Comparison of ENCODE assay signal across 16 mouse cellular contexts in the genomic region with DNA sequence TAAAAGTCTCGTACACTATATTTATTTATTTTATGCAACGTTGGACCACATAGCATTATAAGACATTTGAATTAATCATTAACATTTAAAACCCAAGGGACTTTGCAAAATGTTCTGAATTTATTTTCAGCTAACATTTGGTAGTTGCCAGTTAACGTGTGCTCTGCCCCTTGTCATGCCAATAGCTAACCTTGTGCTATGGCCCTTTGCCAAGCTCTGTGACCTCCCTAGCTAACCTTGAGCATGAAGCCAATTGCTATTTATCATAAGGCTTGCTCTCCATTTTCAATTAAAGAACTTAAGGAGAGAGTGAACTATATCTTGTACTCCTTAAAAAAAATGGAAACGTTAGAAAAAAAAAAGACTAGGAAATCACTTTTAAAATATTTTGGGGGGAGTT. TPM values are rescaled to one million over a fixed set of nuclear protein-coding genes. Genes with fewer than 3 reads are reported as not detected.
A peak's percentile ranks its signal among the peaks of the same experiment; 100 is the strongest.
DNase-seq lines count a peak whose midpoint lies in the region; ATAC-seq and TF ChIP-seq lines count a peak whose summit lies in the region.
"Had no signal": no experiment of that assay in that cellular context is flagged by ENCODE, and none has a peak within 500 bp of the region (broad histone marks: within the 10 kb centered on the region; RNA-seq: fewer than 3 reads in every experiment).

No protein-coding gene starts in this region.

- no peaks in the 10 kb centered on the region for H3K9me3 ChIP-seq in heart, embryonic 12.5 days (replicated peaks)
- no peaks in the 10 kb centered on the region for H3K9me3 ChIP-seq in forebrain, embryonic 13.5 days (replicated peaks)
- H3K9me3 ChIP-seq: limb, embryonic 10.5 days; liver, embryonic 13.5 days; lung, embryonic 15.5 days had no signal

- 75% methylated on average over 4 of the region's 4 CpGs for WGBS in heart, embryonic 12.5 days
- 34% methylated on average over 4 of the region's 4 CpGs for WGBS in liver, adult 2 months
- WGBS in forebrain, embryonic 13.5 days = 91% methylated on average over 4 of the region's 4 CpGs

- no peak for TF ChIP-seq CTCF in liver, adult 2 months (IDR thresholded peaks at IDR 0.05; ENCODE audit: low read depth, low read length)

- TF ChIP-seq POLR2A in liver, adult 2 months (IDR thresholded peaks at IDR 0.05; ENCODE audit: extremely low read depth, insufficient read depth, low read length) = no peak

- peak; percentile 46 to 48 for DNase-seq in heart, postnatal 10 days
- peak; percentile 47 for DNase-seq in liver, adult 2 months (ENCODE audit: extremely low read depth, low read depth, low spot score)
- DNase-seq in liver = no peak
- DNase-seq in adrenal gland, postnatal 36 days = peak; percentile 85 to 88
- DNase-seq in cerebellum, postnatal 25 days = no peak
- DNase-seq: forebrain, postnatal 0 days; liver, embryonic 13.5 days; thymus, postnatal 4 days had no signal

- H3K9ac ChIP-seq in heart, embryonic 12.5 days = no peak overlapping the region
- H3K9ac ChIP-seq in liver, adult 2 months (ENCODE audit: low read depth, low read length) = no peak overlapping the region
- no peak overlapping the region for H3K9ac ChIP-seq in forebrain, embryonic 13.5 days
- H3K9ac ChIP-seq: forebrain, postnatal 0 days; liver, embryonic 13.5 days; lung, embryonic 15.5 days had no signal

- no peak overlapping the region for H3K27ac ChIP-seq in heart, embryonic 12.5 days (ENCODE audit: poor library complexity, severe bottlenecking)
- H3K27ac ChIP-seq in liver, adult 2 months (replicated peaks; ENCODE audit: insufficient read depth, low read depth, low read length) = no peak overlapping the region
- H3K27ac ChIP-seq in forebrain, embryonic 13.5 days = no peak overlapping the region
- H3K27ac ChIP-seq: limb, embryonic 10.5 days; liver, embryonic 13.5 days; lung, embryonic 15.5 days; macrophage had no signal

- H3K4me1 ChIP-seq in heart, embryonic 12.5 days (replicated peaks) = no peaks in the 10 kb centered on the region
- H3K4me1 ChIP-seq in liver, adult 2 months (ENCODE audit: control insufficient read depth, insufficient read depth, low read length) = no peaks in the 10 kb centered on the region; the same call in 1 of the 2 replicates
- H3K4me1 ChIP-seq in forebrain, embryonic 13.5 days = no peaks in the 10 kb centered on the region
- H3K4me1 ChIP-seq: limb, embryonic 10.5 days; liver, embryonic 13.5 days; lung, embryonic 15.5 days had no signal

- H3K79me2 ChIP-seq in liver, adult 2 months (ENCODE audit: control insufficient read depth, insufficient read depth, low read length) = no peaks in the 10 kb centered on the region

- H3K4me2 ChIP-seq in heart, embryonic 12.5 days = no peak overlapping the region
- no peak overlapping the region for H3K4me2 ChIP-seq in forebrain, embryonic 13.5 days
- H3K4me2 ChIP-seq: liver, embryonic 13.5 days; lung, embryonic 15.5 days; midbrain, embryonic 11.5 days had no signal

- H3K27me3 ChIP-seq in heart, embryonic 12.5 days (replicated peaks) = no peaks in the 10 kb centered on the region
- no peaks in the 10 kb centered on the region for H3K27me3 ChIP-seq in liver, adult 2 months (ENCODE audit: control insufficient read depth, insufficient read depth, low read length)
- no peaks in the 10 kb centered on the region for H3K27me3 ChIP-seq in forebrain, embryonic 13.5 days
- H3K27me3 ChIP-seq: liver, embryonic 13.5 days; lung, embryonic 15.5 days had no signal

- no peaks in the 10 kb centered on the region for H3K36me3 ChIP-seq in heart, embryonic 12.5 days
- no peaks in the 10 kb centered on the region for H3K36me3 ChIP-seq in liver, adult 2 months (ENCODE audit: control insufficient read depth, insufficient read depth, low read length)
- no peaks in the 10 kb centered on the region for H3K36me3 ChIP-seq in forebrain, embryonic 13.5 days (ENCODE audit: poor library complexity, severe bottlenecking)
- H3K36me3 ChIP-seq: limb, embryonic 10.5 days; liver, embryonic 13.5 days; lung, embryonic 15.5 days had no signal

- intact Hi-C loops in heart, postnatal 10 days (cut with DNase I) = no loop called here

- ATAC-seq in heart, embryonic 12.5 days (ENCODE audit: insufficient number of reproducible peaks, low FRiP score) = no peak
- ATAC-seq in forebrain, embryonic 13.5 days = no peak
- ATAC-seq: forebrain, postnatal 0 days had no signal

- no peak overlapping the region for H3K4me3 ChIP-seq in heart, embryonic 12.5 days
- H3K4me3 ChIP-seq in liver, adult 2 months (ENCODE audit: insufficient read depth, low read depth, low read length) = no peak overlapping the region
- no peak overlapping the region for H3K4me3 ChIP-seq in forebrain, embryonic 13.5 days
- H3K4me3 ChIP-seq: erythroblast, embryonic 14.5 days; limb, embryonic 10.5 days; liver, embryonic 13.5 days; lung, embryonic 15.5 days had no signal

RNA-seq across cellular contexts. Expression of gene Il7r, which starts 43.4 kb away (rescaled TPM):
- total RNA-seq in heart, postnatal 10 days (2021) = 1 to 10 TPM in 1 of 2 experiments, under 1 TPM in 1; 0.35 to 2.0 TPM
- 0.05 TPM in 1 of 2 replicates, not detected in the other for polyA plus RNA-seq in heart, embryonic 12.5 days (2016; fragmentation: Nextera tagmentation; extraction: Ambion mirVana)
- total RNA-seq in liver, adult 2 months (2014; rRNA removed) = 0.46 and 0.54 TPM in 2 replicates
- polyA plus RNA-seq in liver, adult 2 months (2012; rRNA removed) = 0.06 and 0.09 TPM in 2 replicates
- total RNA-seq in adrenal gland, postnatal 36 days (2021) = 1 to 10 TPM in 1 of 2 experiments, under 1 TPM in 1; 0.46 to 1.2 TPM
- polyA plus RNA-seq in forebrain, embryonic 13.5 days (2015; fragmentation: Nextera tagmentation; extraction: Ambion mirVana) = not detected in 2 replicates
- total RNA-seq: granulocyte monocyte progenitor cell, adult 5-6 weeks had no signal
- polyA plus RNA-seq: forebrain, postnatal 0 days; limb, embryonic 10.5 days had no signal

Comparison
In these comparisons a context has a peak if more than half of its experiments do, and no peak if none do; other contexts are left out.
1. DNase-seq: peak in heart, postnatal 10 days (2 of 2), liver, adult 2 months (single experiment) and adrenal gland, postnatal 36 days (2 of 2); none in liver (single experiment) and cerebellum, postnatal 25 days (0 of 2).